Mouse (Mus musculus): Measurements from ENCODE around the gene Rapgef1. TPM values are rescaled to one million over a fixed set of nuclear protein-coding genes. Genes with fewer than 3 reads are reported as not detected.
"Not testable (repeated sequence)": the region's sequence is repeated elsewhere in the genome, so short reads cannot be mapped to it uniquely, and the experiment has no call there.

Rapgef1 gene
- total RNA-seq, 2 experiments from 2014 or later: 97.6 to 98.6 TPM

DNA sequence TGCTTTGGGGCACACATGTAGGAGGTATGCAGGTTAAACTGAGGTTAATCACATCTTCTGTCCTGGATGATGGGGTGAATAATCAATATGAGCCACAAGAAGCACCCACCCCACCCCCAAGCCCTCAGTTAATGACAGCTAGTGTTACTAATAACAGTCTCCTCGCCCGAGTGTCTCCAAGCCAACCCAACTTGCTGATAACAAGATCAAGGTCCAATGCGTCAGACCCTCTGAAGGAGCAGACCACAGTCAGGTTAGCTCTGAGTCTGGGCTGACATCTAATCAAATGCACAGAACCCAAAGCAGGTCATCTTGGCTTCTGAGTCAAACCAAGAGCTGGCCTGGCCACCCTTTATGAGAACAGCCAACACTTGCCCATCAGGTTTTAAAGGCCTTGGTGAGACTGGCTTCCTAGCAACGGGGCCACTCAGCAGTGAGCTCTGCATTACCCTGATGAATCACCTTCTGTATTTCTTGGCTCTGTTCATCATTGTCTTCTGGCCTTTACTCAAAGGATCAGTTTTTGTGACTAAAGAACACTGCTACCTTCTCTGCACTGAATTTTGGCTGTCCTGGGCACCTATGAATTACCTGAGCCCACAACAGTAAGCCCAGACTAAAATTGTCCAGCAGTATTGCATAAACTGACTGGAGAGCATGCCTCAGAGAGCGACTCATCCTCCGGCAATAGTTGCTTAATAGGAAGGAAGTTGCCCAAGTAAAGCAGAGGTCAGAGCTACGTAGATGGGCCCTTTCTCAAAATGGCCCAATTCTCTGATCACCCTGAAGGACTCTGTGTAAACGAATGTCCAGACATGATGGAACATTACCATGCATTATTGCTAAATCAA lies 152.3 kb downstream of the Rapgef1 start:
- intact Hi-C loops (cut with DNase I): no loop called here
- no peak for DNase-seq

DNA sequence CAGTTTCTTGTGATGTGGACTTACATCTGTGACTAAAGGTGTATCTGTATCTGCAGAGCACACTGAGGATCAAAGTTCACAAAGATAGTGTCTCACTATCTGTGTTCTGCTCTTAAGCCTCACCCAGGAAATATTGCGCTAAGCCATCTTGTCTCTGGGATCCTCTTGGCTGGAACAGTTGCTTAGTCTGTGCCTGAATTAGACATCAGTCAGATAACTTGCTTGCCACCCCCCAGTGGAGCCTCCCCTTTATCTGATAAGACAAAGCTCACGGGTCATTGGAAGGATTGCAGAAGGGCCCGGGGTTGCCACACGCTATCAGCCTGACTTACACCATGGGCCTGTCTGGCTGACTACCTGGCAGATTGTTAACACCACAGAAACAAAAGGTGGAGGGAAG lies 153.8 kb downstream of the Rapgef1 start:
- no peak for DNase-seq
- intact Hi-C loops (cut with DNase I): no loop called here

DNA sequence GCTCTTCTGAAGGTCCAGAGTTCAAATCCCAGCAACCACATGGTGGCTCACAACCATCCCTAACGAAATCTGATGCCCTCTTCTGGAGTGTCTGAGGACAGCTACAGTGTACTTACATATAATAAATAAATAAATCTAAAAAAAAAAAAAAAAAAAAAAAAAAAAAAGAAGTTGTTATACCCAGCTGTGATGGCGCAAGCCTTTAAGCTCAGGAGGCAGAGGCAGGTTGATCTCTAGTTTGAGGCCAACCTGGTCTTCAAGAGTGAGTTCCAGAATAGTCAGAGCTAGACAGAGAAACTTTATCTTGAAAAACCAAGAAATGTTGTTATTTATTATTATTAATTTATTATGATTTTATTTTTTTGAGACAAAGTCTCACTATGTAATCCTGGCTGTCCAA lies 161.7 kb downstream of the Rapgef1 start:
- DNase-seq; intact Hi-C loops (cut with DNase I): not testable (repeated sequence)

DNA sequence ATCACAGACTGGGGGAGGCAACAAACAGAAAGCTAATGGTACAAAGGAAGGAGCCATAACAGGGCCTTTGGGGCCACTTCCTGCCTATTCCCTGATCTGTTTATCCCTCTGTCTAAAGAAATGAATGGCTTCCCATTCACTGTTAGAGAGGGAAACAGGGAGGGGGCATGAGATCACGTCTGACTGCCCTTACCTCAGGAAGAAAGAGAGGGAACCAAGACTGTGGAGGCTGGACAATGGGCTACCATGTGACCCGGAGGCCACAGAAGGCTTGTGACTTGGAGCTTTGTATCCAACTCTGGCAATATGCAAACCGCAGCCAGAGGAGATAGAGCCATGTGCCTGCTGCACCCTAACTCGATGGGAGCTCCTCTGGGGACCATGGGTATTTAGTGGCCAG lies 164.8 kb downstream of the Rapgef1 start:
- intact Hi-C loops (cut with DNase I): no loop called here

DNA sequence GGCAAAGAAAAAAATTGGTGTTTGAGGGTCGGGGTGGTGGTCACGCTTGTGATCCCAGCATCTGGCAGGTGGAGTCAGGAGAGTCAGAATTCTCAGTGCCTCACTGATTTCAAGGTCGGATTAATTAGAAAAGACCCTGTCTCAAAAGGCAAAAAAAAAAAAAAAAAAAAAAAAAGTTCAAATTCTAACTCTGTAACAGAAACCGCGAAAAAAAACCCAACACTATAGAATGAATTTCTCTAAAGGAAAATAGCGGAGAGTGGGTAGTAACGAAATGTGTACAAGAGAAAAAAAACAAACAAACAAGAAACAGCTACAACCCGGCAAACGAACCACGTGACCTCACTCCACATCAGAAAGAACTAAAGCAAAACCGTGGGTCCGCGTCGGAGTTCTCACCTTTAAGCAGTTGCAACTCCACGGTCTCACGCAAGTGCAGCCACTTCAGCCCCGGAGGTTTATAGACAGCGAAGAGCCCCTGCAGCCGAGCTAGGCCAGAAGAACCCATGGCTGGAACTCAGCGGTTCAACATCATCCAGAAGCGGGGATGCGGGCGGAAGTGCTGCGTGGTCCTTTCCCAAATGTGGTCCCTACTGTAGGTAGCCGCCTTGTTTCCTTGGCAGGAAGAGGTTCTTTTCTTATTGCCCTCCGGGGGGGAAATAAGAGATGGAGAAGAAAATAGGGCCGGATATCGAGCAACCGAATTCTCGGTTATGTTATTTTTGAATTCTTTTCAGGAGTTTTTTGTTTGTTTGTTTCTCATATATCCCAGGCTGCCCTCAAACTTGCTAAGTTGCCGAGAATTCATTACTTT lies 167.8 kb downstream of the Rapgef1 start, which contains the start of gene Coq4:
TSS of gene Coq4 (plus strand) at position 390 of the 814 bp plus-strand sequence.
- intact Hi-C loops (cut with DNase I): no loop called here
- DNase-seq: peak; percentile 87 to 88

More for the DNA sequence above, 164.8 kb downstream of the Rapgef1 start:
- no peak for DNase-seq

DNA sequence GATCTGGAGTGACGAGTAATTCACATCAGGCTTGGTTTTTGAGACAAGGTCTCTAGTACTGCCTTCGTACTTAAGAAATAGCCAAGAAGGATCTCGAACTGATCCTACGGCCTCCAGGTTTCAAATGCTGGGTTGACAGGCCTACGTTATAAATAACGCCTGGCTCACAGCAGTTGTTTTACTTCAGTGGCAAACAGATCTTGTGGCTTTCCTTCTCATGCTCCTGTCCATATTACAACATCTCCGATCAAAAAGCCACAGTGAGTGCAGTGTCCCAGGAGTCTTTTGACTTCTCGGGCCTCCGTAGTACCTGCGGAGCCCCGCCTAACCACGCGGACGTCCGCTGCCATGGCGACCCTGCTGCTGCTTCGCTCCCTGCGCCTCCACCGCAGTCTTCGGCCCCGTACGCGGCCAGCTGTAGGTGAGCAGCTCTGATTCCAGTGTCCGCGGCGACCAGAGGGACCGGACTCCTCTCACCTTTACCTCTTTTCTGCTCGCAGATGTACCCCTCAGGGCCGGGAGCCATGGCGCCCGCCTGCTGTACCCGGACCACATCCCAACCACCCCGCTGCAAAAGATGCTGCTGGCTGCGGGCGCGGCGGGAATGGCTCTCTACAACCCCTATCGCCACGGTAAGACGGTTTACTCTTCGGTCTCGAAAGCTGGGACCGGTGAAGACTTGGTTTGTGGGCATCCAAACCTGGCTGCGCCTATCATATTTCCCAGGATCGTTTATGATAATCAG lies 168.6 kb downstream of the Rapgef1 start, which contains the start of gene Trub2:
TSS of gene Trub2 (minus strand) at position 566 of the 745 bp plus-strand sequence.
- intact Hi-C loops (cut with DNase I): no loop called here
- peak; percentile 82 to 84 for DNase-seq

Other genes starting within 250 kb of the Rapgef1 start
- gene Gm13420, start 132.0 kb downstream of the Rapgef1 start, total RNA-seq (2021): not detected
- not detected for gene Gm13547, start 139.6 kb downstream of the Rapgef1 start, total RNA-seq (2021)
- 10 to 100 TPM; 20.2 to 24.3 TPM for gene Coq4, start 167.8 kb downstream of the Rapgef1 start, total RNA-seq (2021)
- 10 to 100 TPM; 32.5 to 33.1 TPM for gene Trub2, start 168.8 kb downstream of the Rapgef1 start, total RNA-seq (2021)
- gene Slc27a4, start 182.9 kb downstream of the Rapgef1 start, total RNA-seq (2021): 10 to 100 TPM; 16.2 to 19.3 TPM
- 10 to 100 TPM; 30.4 to 34.2 TPM for gene Urm1, start 200.4 kb downstream of the Rapgef1 start, total RNA-seq (2021)
- 1 to 10 TPM; 4.4 to 4.9 TPM for gene Cercam, start 249.4 kb downstream of the Rapgef1 start, total RNA-seq (2021)

All from heart, postnatal 36 days (tissue).